Mouse (Mus musculus): ENCODE results near the gene Abcb10. TPM values are rescaled to one million over a fixed set of nuclear protein-coding genes. Genes with fewer than 3 reads are reported as not detected.
A peak's percentile ranks its signal among the peaks of the same experiment; 100 is the strongest.
"Not testable (repeated sequence)": the region's sequence is repeated elsewhere in the genome, so short reads cannot be mapped to it uniquely, and the experiment has no call there.

Abcb10 gene
- polyA plus RNA-seq (2011; ENCODE audit: insufficient read depth, insufficient read length, low replicate concordance, missing spikeins), result 78.8 and 100 TPM in 2 replicates

GRCm38 (mm10) chr8:123982826-123983400 is at the start of gene Abcb10:
TSS of gene Abcb10 (minus strand) at chr8:123983122.
- TF ChIP-seq CTCF (IDR thresholded peaks at IDR 0.05; ENCODE audit: control insufficient read depth, insufficient read depth, low read length), result no peak
- peak; percentile 96 for TF ChIP-seq POLR2A (IDR thresholded peaks at IDR 0.05; ENCODE audit: borderline replicate concordance, control insufficient read depth, low read depth, low read length)
- H3K4me1 ChIP-seq (ENCODE audit: control insufficient read depth, insufficient read depth, low read length), result peaks cover 3% of the 10 kb centered on the region; the same call in 1 of the 2 replicates
- H3K4me3 ChIP-seq (replicated peaks; ENCODE audit: control insufficient read depth, low read depth, low read length), result peak within 1 kb of the TSS; percentile 92
- WGBS, result under 1% methylated on average over 56 of the region's 56 CpGs
- peak within 1 kb of the TSS; percentile 99 for H3K27ac ChIP-seq (ENCODE audit: control insufficient read depth, insufficient read depth, low read depth, low read length, poor library complexity)

DNA sequence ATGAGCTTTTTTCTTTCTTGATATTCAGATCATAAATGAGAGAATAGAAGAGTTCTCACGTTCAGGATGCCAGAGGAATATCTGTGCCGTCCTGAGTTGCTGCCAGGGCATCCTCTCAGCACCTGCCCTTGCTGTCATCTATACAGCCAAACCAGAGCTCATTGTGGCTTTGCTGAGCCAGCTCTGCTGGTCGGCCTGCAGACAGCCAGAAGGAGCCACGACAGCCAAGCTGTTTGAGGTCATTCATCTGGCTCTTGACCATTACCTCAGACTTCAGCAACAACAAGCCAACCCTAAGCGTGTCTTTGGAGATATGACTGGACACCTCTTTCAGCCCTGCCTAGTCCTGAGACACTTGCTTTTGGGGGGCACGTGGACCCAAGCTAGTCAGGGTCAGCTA is 44.9 kb upstream of the Abcb10 start:
- 78% methylated on average over 6 of the region's 6 CpGs for WGBS
- Histone ChIP-seq H3K4me3 (replicated peaks; ENCODE audit: control insufficient read depth, low read depth, low read length) (no peak overlapping the region), H3K27ac (ENCODE audit: control insufficient read depth, insufficient read depth, low read depth, low read length, poor library complexity) (no peak overlapping the region), H3K4me1 (ENCODE audit: control insufficient read depth, insufficient read depth, low read length) (no peaks in the 10 kb centered on the region)
- TF ChIP-seq CTCF (IDR thresholded peaks at IDR 0.05; ENCODE audit: control insufficient read depth, insufficient read depth, low read length) (no peak), POLR2A (IDR thresholded peaks at IDR 0.05; ENCODE audit: borderline replicate concordance, control insufficient read depth, low read depth, low read length) (no peak)

GRCm38 (mm10) chr8:124026265-124026664 is 43.3 kb upstream of the Abcb10 start:
- H3K4me3 ChIP-seq (replicated peaks; ENCODE audit: control insufficient read depth, low read depth, low read length); H3K4me1 ChIP-seq (ENCODE audit: control insufficient read depth, insufficient read depth, low read length); H3K27ac ChIP-seq (ENCODE audit: control insufficient read depth, insufficient read depth, low read depth, low read length, poor library complexity): not testable (repeated sequence)
- 85% methylated on average over 2 of the region's 2 CpGs for WGBS

DNA sequence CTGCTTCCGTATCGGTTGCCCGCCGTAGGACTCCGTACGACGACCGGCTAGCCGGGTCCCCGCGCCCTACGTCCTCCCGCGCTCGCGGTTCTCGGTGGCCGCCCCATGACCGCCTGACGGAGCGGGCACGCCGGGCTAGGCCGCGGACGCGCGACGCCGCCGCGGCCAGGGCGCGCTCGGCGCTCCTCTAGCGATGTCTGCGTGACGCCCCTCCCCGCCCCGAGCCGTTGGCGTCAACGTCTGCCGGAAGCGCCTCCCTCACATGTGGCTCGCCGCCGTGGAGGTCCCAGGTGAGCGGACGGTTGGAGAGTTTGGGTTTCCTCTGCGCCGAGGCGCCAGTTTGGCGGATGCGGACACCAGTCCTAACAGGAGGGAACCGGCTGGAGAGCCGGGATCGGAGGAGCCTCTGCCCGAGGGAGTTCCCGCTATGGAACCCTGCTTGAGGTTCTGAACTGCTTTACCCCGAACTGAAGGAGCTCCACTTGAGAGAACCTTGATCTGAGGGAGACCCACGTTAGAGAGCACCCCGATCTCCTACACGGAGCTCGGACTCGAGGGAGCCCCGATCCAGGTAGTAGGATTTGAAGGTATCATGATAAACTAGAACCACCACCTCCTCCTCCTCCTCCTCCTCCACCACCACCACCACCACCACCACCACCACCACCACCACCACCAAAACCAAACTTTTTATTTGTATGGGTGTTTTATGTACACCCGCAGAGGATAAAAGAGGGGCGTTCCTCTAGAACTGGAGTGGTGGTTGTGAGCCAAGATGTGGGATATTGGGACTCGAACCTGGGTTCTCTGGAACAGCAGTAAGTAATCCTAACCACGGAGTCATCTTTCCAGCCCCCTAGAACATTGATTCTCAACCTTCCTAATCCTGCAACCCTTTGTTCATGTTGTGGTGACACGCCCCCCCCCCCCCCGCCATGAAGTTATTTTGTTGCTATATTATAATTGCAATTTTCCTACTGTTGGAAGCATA is 38.6 kb upstream of the Abcb10 start, which contains the start of the genes Taf5l and Urb2:
Gene Taf5l, minus strand, starts transcription at position 161 of the 991 bp plus-strand sequence.
Gene Urb2, plus strand, starts transcription at position 272 of the 991 bp plus-strand sequence.
- H3K27ac ChIP-seq (ENCODE audit: control insufficient read depth, insufficient read depth, low read depth, low read length, poor library complexity), result peak within 1 kb of the TSS; percentile 97
- WGBS, result under 1% methylated on average over 67 of the region's 74 CpGs
- TF ChIP-seq POLR2A (IDR thresholded peaks at IDR 0.05; ENCODE audit: borderline replicate concordance, control insufficient read depth, low read depth, low read length) (peak; percentile 70; the same call in 1 of the 2 replicates), CTCF (IDR thresholded peaks at IDR 0.05; ENCODE audit: control insufficient read depth, insufficient read depth, low read length) (no peak)
- peak within 1 kb of the TSS; percentile 93 for H3K4me3 ChIP-seq (replicated peaks; ENCODE audit: control insufficient read depth, low read depth, low read length)
- peaks cover 5% of the 10 kb centered on the region; the same call in 1 of the 2 replicates for H3K4me1 ChIP-seq (ENCODE audit: control insufficient read depth, insufficient read depth, low read length)

GRCm38 (mm10) chr8:124020439-124021236 is 37.7 kb upstream of the Abcb10 start:
- Histone ChIP-seq H3K4me3 (replicated peaks; ENCODE audit: control insufficient read depth, low read depth, low read length) (peak overlapping the region; percentile 93), H3K27ac (ENCODE audit: control insufficient read depth, insufficient read depth, low read depth, low read length, poor library complexity) (peak overlapping the region; percentile 97), H3K4me1 (ENCODE audit: control insufficient read depth, insufficient read depth, low read length) (peaks cover 5% of the 10 kb centered on the region; the same call in 1 of the 2 replicates)
- under 1% methylated on average over 66 of the region's 87 CpGs for WGBS
- TF ChIP-seq CTCF (IDR thresholded peaks at IDR 0.05; ENCODE audit: control insufficient read depth, insufficient read depth, low read length), result no peak
- TF ChIP-seq POLR2A (IDR thresholded peaks at IDR 0.05; ENCODE audit: borderline replicate concordance, control insufficient read depth, low read depth, low read length), result peak; percentile 36; the same call in 1 of the 2 replicates

- Histone ChIP-seq H3K27ac (ENCODE audit: control insufficient read depth, insufficient read depth, low read depth, low read length, poor library complexity) (no peak overlapping the region), H3K4me1 (ENCODE audit: control insufficient read depth, insufficient read depth, low read length) (peaks cover 5% of the 10 kb centered on the region; the same call in 1 of the 2 replicates), H3K4me3 (replicated peaks; ENCODE audit: control insufficient read depth, low read depth, low read length) (peak overlapping the region; percentile 73)
- WGBS, result 9% methylated on average over 13 of the region's 13 CpGs
- TF ChIP-seq CTCF (IDR thresholded peaks at IDR 0.05; ENCODE audit: control insufficient read depth, insufficient read depth, low read length), result no peak
- TF ChIP-seq POLR2A (IDR thresholded peaks at IDR 0.05; ENCODE audit: borderline replicate concordance, control insufficient read depth, low read depth, low read length), result no peak
Measured at GRCm38 (mm10) chr8:124019782-124020181, 36.9 kb upstream of the Abcb10 start.

GRCm38 (mm10) chr8:124014751-124015150 is 31.8 kb upstream of the Abcb10 start:
- H3K27ac ChIP-seq (ENCODE audit: control insufficient read depth, insufficient read depth, low read depth, low read length, poor library complexity), result no peak overlapping the region
- TF ChIP-seq CTCF (IDR thresholded peaks at IDR 0.05; ENCODE audit: control insufficient read depth, insufficient read depth, low read length) (no peak), POLR2A (IDR thresholded peaks at IDR 0.05; ENCODE audit: borderline replicate concordance, control insufficient read depth, low read depth, low read length) (no peak)
- 80% methylated on average over 3 of the region's 3 CpGs for WGBS
- H3K4me3 ChIP-seq (replicated peaks; ENCODE audit: control insufficient read depth, low read depth, low read length), result no peak overlapping the region
- H3K4me1 ChIP-seq (ENCODE audit: control insufficient read depth, insufficient read depth, low read length), result peaks cover 1% of the 10 kb centered on the region; the same call in 1 of the 2 replicates

GRCm38 (mm10) chr8:124014299-124014698 is 31.4 kb upstream of the Abcb10 start:
- H3K4me1 ChIP-seq (ENCODE audit: control insufficient read depth, insufficient read depth, low read length); H3K27ac ChIP-seq (ENCODE audit: control insufficient read depth, insufficient read depth, low read depth, low read length, poor library complexity); H3K4me3 ChIP-seq (replicated peaks; ENCODE audit: control insufficient read depth, low read depth, low read length): not testable (repeated sequence)
- WGBS, result 74% methylated on average over 7 of the region's 7 CpGs

All from bone marrow, adult 2 months (tissue).